Mouse (Mus musculus): Measurements from ENCODE around the gene Tnfsf13. TPM values are rescaled to one million over a fixed set of nuclear protein-coding genes. Genes with fewer than 3 reads are reported as not detected.
A peak's percentile ranks its signal among the peaks of the same experiment; 100 is the strongest.

Gene Tnfsf13
- polyA plus RNA-seq, 1 experiment, result 23.9 TPM

DNA sequence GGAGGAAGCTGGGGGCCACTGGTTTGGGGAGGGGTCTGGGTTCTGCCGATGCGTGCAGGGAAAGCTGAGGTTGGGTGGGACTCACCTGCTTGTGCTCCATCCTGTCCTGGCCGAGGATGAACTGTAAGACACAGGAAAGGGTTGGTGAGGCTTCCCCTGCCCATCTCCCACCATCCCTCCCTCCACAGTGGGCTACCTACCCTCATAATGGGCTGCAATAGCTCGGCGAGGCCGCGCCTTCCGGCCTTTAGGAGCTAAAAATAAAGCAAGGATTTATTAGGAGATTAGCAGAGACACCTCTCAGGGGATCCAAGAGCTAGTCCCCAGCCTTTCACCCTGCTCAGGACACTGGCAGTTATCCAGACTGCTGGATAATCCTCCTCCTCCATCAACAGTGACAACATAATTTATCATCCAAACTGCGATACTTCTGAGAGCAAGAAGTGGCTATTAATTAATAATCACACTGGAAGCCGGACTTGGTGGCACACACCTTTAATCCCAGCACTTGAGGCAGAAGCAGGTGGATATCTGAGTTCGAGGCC, 7.9 kb upstream of the Tnfsf13 start:
- no peak for TF ChIP-seq CTCF (IDR thresholded peaks at IDR 0.05; ENCODE audit: low read depth, low read length)
- TF ChIP-seq POLR2A (IDR thresholded peaks at IDR 0.05; ENCODE audit: borderline replicate concordance, low read depth, low read length), result no peak
- Histone ChIP-seq H3K4me1 (ENCODE audit: control insufficient read depth, insufficient read depth, low read length) (peaks cover 51% of the 10 kb centered on the region), H3K4me3 (ENCODE audit: insufficient read depth, low read length) (no peak overlapping the region), H3K27ac (ENCODE audit: insufficient read depth, low read depth, low read length) (no peak overlapping the region)

DNA sequence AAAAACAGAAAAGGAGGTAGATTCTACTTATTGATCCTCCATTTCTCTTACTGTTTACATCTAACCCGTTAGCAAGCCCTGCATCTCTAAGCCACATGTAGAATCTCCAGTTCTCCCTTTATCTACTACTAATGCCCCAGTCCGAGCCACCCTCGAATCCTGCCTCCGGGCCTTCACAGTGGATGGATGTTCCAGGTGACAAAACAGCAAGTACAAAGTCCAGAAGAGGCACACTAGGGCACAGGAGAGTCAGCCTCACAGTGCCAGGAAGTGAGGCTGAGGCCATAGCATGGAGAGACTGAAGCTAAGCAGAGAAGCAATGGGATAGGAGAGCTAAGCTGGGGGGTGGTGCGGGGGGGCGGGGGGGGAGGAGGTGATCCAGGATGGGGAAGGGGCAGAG, 7.3 kb upstream of the Tnfsf13 start:
- H3K27ac ChIP-seq (ENCODE audit: insufficient read depth, low read depth, low read length), result peak overlapping the region; percentile 74
- H3K4me3 ChIP-seq (ENCODE audit: insufficient read depth, low read length), result no peak overlapping the region
- TF ChIP-seq CTCF (IDR thresholded peaks at IDR 0.05; ENCODE audit: low read depth, low read length) (no peak), POLR2A (IDR thresholded peaks at IDR 0.05; ENCODE audit: borderline replicate concordance, low read depth, low read length) (no peak)
- peaks cover 54% of the 10 kb centered on the region for H3K4me1 ChIP-seq (ENCODE audit: control insufficient read depth, insufficient read depth, low read length)

DNA sequence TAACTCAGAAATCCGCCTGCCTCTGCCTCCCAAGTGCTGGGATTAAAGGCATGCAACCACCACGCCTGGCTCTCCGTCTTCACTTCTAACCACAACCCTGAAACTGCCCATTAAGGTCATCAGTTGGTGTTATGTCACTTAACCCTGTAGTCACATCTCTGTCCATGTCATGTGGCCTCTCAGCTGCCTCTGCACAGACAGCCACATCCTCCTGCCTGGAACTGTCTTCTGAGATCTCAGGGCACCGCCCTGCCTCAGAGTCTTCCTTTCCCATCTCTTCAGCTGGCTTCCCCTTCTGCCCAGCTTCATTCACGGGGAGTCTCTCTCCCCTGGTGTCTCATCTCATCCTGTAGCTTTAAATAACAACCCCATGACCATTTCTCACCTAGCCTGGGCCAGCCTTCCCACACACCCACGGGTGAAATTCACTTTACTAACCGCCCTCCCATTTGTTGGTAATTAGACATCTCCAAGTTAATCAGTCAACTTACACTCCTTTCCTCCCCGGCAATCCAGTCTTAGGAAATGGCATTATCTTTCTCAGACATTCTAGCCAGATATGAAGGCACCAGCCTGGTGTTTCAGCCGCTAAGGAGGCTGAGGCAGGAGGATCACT, 6.7 kb upstream of the Tnfsf13 start:
- Histone ChIP-seq H3K4me1 (ENCODE audit: control insufficient read depth, insufficient read depth, low read length) (peaks cover 54% of the 10 kb centered on the region), H3K27ac (ENCODE audit: insufficient read depth, low read depth, low read length) (peak overlapping the region; percentile 74), H3K4me3 (ENCODE audit: insufficient read depth, low read length) (no peak overlapping the region)

DNA sequence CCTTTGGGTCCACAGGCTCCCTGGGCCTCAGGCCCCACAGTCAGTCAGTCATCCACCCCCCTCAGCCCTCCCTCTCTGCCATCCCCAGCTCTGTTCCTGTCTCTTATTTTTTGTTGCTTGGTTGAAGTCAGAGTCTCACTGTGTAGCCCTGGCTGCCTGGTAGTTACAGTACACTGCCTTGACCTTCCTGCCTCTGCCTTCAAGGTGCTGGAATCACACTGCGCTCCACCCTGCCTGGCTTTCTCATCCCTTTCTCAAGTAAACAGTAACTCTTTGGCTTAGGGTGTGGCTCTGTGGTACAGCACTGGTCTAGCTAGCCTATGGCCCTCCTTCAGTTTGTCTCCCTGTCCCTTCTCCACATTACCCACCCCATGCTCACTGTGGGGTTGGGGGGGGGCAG, 4.3 kb upstream of the Tnfsf13 start:
- H3K4me3 ChIP-seq (ENCODE audit: insufficient read depth, low read length), result no peak overlapping the region
- TF ChIP-seq POLR2A (IDR thresholded peaks at IDR 0.05; ENCODE audit: borderline replicate concordance, low read depth, low read length) (0 out of 2 replicates have a peak, but pooled peaks have one; percentile 5), CTCF (IDR thresholded peaks at IDR 0.05; ENCODE audit: low read depth, low read length) (no peak)
- peak overlapping the region; percentile 84 for H3K27ac ChIP-seq (ENCODE audit: insufficient read depth, low read depth, low read length)
- peaks cover 67% of the 10 kb centered on the region for H3K4me1 ChIP-seq (ENCODE audit: control insufficient read depth, insufficient read depth, low read length)

More for the DNA sequence above, 6.7 kb upstream of the Tnfsf13 start:
- TF ChIP-seq POLR2A (IDR thresholded peaks at IDR 0.05; ENCODE audit: borderline replicate concordance, low read depth, low read length), result no peak

DNA sequence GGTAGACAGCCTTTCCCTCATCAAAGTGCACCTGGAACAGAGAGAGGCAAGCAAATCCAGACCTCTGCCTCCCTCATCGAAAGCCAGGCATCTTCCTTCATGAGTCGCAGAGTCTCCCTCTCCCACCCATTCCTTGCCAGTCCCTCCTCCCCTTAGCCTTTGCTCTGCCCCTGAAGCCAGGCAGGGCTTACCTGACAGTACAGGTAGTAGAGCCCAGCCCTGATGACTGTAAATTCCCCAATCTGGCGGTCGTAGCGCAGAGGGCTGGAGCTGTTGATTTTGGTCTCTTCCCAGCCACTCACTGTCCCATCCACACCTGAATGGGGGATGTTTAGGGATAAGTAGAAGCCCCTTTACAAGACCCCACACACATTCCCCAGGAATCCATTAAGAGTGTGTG, 1.5 kb upstream of the Tnfsf13 start:
- H3K27ac ChIP-seq (ENCODE audit: insufficient read depth, low read depth, low read length), result no peak overlapping the region
- TF ChIP-seq CTCF (IDR thresholded peaks at IDR 0.05; ENCODE audit: low read depth, low read length) (no peak), POLR2A (IDR thresholded peaks at IDR 0.05; ENCODE audit: borderline replicate concordance, low read depth, low read length) (no peak)
- H3K4me1 ChIP-seq (ENCODE audit: control insufficient read depth, insufficient read depth, low read length), result peaks cover 67% of the 10 kb centered on the region
- no peak overlapping the region for H3K4me3 ChIP-seq (ENCODE audit: insufficient read depth, low read length)

DNA sequence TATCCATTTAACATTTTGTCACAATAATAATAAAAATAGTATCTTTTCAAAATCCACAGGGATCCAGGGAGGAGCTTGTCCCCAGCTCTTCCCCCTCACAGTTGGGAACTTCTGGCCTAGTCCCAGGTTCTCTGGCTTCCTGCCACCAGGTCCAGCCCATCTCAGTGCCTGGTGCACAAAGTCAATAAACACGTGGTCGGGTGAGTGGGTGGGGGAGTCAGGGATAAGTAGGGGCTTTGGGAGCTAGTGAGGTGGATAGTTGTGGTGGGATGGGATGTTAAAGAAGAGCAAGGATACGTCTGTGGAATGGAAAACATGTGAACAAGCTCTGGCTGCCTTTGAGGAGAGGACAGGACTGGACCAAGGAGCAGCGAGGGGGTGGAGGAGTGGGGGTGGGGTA, 793 bp upstream of the Tnfsf13 start:
- Histone ChIP-seq H3K27ac (ENCODE audit: insufficient read depth, low read depth, low read length) (peak overlapping the region; percentile 94), H3K4me1 (ENCODE audit: control insufficient read depth, insufficient read depth, low read length) (peaks cover 61% of the 10 kb centered on the region), H3K4me3 (ENCODE audit: insufficient read depth, low read length) (no peak overlapping the region)
- TF ChIP-seq CTCF (IDR thresholded peaks at IDR 0.05; ENCODE audit: low read depth, low read length), result no peak
- TF ChIP-seq POLR2A (IDR thresholded peaks at IDR 0.05; ENCODE audit: borderline replicate concordance, low read depth, low read length), result no peak

DNA sequence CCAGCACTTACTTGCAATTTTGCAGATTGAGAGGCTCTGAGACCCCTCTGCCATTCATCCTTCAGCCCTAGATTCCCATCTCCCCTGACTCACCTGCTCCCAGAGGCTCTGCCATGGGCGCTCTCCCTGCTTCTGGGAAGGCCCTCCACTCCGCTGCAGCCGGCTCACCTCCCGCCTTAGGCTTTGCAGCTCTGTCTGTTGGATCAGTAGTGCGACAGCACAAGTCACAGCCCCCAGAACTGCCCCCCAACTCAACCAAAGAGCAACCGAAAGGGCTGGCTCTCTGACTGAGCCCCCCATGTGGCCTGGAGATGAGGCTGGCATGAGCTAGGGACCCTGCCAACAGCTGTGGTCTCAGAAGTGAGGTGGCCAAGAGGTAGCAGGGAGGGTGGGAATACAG, 648 bp downstream of the Tnfsf13 start:
- Histone ChIP-seq H3K4me1 (ENCODE audit: control insufficient read depth, insufficient read depth, low read length) (peaks cover 55% of the 10 kb centered on the region), H3K4me3 (ENCODE audit: insufficient read depth, low read length) (peak overlapping the region; percentile 30), H3K27ac (ENCODE audit: insufficient read depth, low read depth, low read length) (peak overlapping the region; percentile 94)
- no peak for TF ChIP-seq CTCF (IDR thresholded peaks at IDR 0.05; ENCODE audit: low read depth, low read length)
- no peak for TF ChIP-seq POLR2A (IDR thresholded peaks at IDR 0.05; ENCODE audit: borderline replicate concordance, low read depth, low read length)

DNA sequence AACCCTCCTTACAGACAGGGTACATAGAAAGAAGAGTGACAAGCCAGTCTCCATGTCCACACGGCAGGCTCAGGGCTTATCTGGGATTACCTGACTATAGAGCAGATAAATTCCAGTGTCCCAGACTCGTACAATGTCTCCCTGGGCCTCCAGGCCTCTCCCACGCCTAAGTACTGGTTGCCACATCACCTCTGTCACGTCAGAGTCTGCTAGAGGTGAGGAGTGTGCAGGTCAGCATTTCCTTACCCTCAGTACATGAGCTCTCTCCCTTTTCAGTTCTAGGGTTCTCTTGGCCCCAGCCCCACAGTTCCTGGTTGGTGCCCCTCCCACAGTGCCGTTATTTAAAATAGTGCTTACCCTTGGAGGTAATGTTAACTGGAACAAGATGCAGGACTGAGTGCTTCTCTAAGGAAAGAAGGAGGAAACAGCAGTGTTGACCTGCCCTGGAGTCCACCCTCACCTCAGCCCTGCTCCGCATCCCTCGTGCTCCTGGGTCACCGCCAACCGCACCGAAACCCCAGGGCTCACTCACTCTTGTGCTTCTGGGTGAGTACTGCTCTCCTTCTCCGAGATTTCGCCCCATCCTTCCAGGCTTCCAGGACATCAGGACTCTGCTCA, 1.3 kb downstream of the Tnfsf13 start:
- H3K4me1 ChIP-seq (ENCODE audit: control insufficient read depth, insufficient read depth, low read length), result peaks cover 52% of the 10 kb centered on the region
- no peak overlapping the region for H3K27ac ChIP-seq (ENCODE audit: insufficient read depth, low read depth, low read length)
- no peak overlapping the region for H3K4me3 ChIP-seq (ENCODE audit: insufficient read depth, low read length)
- TF ChIP-seq POLR2A (IDR thresholded peaks at IDR 0.05; ENCODE audit: borderline replicate concordance, low read depth, low read length) (no peak), CTCF (IDR thresholded peaks at IDR 0.05; ENCODE audit: low read depth, low read length) (no peak)

DNA sequence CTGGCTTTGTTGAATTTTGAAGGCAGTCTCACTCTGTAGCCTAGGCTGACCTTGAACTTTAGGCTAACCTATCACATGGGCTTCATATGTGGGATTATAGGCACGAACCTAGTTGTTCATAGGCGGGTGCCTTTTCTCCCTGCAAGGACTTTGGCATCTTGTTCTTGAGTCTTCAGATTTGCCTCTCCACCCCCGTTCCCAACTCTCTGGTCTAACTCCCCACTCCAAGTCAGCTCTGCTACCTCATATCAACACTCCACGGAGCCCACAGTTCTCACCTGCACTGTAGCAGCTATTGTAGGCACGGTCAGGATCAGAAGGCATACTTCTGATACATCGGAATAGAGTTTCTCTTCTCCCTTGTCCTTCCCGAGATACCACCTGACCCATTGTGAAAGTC, 2.0 kb downstream of the Tnfsf13 start:
- TF ChIP-seq POLR2A (IDR thresholded peaks at IDR 0.05; ENCODE audit: borderline replicate concordance, low read depth, low read length) (no peak), CTCF (IDR thresholded peaks at IDR 0.05; ENCODE audit: low read depth, low read length) (no peak)
- no peak overlapping the region for H3K4me3 ChIP-seq (ENCODE audit: insufficient read depth, low read length)
- no peak overlapping the region for H3K27ac ChIP-seq (ENCODE audit: insufficient read depth, low read depth, low read length)
- peaks cover 52% of the 10 kb centered on the region for H3K4me1 ChIP-seq (ENCODE audit: control insufficient read depth, insufficient read depth, low read length)

DNA sequence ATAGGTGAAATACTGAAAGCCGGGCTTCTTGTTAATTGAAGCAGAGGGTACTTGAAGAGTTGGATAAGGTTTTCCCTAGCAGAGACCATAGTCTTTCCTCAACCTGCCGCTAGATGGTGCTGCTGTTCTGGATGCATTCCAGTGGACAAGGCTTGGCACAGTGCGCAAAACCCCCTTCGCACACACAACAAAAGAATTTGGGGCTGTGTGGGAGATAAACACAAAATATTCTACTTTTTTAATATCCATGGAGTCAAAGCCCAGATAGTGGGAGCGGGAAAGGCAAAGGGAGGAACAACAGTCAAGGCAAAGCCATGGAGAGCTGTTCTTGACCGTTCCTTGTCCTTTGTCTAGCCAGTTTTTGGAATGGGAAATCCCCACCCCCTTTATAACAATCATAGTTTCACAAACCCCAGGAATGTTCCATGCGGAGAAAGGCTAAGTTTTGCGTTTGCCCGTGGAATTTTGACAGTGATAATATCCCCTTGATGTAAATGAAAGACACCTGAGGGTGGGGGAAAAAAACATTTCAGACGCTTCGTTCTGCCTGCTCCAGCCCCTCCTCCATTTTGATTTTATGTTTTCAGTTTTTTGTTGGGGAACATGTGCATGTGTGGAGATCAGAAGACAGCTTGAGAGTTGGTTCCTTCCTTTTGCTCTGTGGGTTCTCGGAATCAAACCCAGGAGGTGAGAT, 2.6 kb downstream of the Tnfsf13 start:
- Histone ChIP-seq H3K4me1 (ENCODE audit: control insufficient read depth, insufficient read depth, low read length) (peaks cover 54% of the 10 kb centered on the region), H3K4me3 (ENCODE audit: insufficient read depth, low read length) (no peak overlapping the region), H3K27ac (ENCODE audit: insufficient read depth, low read depth, low read length) (no peak overlapping the region)
- TF ChIP-seq CTCF (IDR thresholded peaks at IDR 0.05; ENCODE audit: low read depth, low read length), result peak; percentile 72
- no peak for TF ChIP-seq POLR2A (IDR thresholded peaks at IDR 0.05; ENCODE audit: borderline replicate concordance, low read depth, low read length)

Data from bone marrow macrophage, adult 2 months (primary cell).